Mouse (Mus musculus) MEL (cell line): ENCODE measurements at regions not wholly inside any gene's neighbourhood (a gene's known extent, or its start where the extent isn't known, plus 50 kb on each side); places are given as distances from the start of the nearest gene placed in this dataset.

ENCODE experiments used
- DNase-seq: peaks from one replicate; pipeline ENCODE4 v3.0.0; 2011; ENCODE audit warnings: low read depth, low spot score
- H3K27ac ChIP-seq: 2 replicates; pipeline ENCODE4 v1.5.1; 2012; ENCODE audit warnings: low read depth, mild to moderate bottlenecking, control low read depth, low read length, moderate library complexity; ENCODE audit not compliant: control insufficient read depth
- H3K27me3 ChIP-seq, 2 experiments: fragments of 150-350 bp in 1 of 2; sonication (generic) in 1 of 2; 2 replicates each; pipeline ENCODE4 v1.6.1; 2012; ENCODE audit warnings: low read length in 2 of 2, mild to moderate bottlenecking in 2 of 2, improper control_type of control experiment in 1 of 2, moderate library complexity in 1 of 2; ENCODE audit not compliant: insufficient read depth in 2 of 2, control insufficient read depth in 1 of 2
- H3K36me3 ChIP-seq, 2 experiments: 2 replicates each; pipeline ENCODE4 v1.6.1; 2012 to 2014; ENCODE audit warnings: low read length in 2 of 2, improper control_type of control experiment in 1 of 2, inconsistent platforms in 1 of 2, mild to moderate bottlenecking in 1 of 2; ENCODE audit not compliant: insufficient read depth in 2 of 2, control insufficient read depth in 1 of 2
- H3K4me1 ChIP-seq, 2 experiments: fragments of 150-350 bp in 1 of 2; sonication (generic) in 1 of 2; 2 replicates each; pipeline ENCODE4 v1.6.1; 2012; ENCODE audit warnings: low read length in 2 of 2, improper control_type of control experiment in 1 of 2, mild to moderate bottlenecking in 1 of 2; ENCODE audit not compliant: insufficient read depth in 2 of 2, control insufficient read depth in 1 of 2
- H3K4me3 ChIP-seq, 2 experiments: fragments of 150-350 bp in 1 of 2; sonication (generic) in 1 of 2; 2 replicates each; pipeline ENCODE4 v1.5.1; 2012; ENCODE audit warnings: low read depth in 2 of 2, low read length in 2 of 2, mild to moderate bottlenecking in 2 of 2, moderate library complexity in 2 of 2, control low read depth in 1 of 2, improper control_type of control experiment in 1 of 2; ENCODE audit not compliant: control insufficient read depth in 1 of 2, insufficient read depth in 1 of 2
- H3K79me2 ChIP-seq: 2 replicates; pipeline ENCODE4 v1.6.1; 2012; ENCODE audit warnings: mild to moderate bottlenecking, low read length, moderate library complexity; ENCODE audit not compliant: control insufficient read depth, poor library complexity, insufficient read depth
- H3K9ac ChIP-seq: 2 replicates; pipeline ENCODE4 v1.6.1; 2012; ENCODE audit warnings: low read depth, mild to moderate bottlenecking, control low read depth, low read length, moderate library complexity; ENCODE audit not compliant: control insufficient read depth, poor library complexity, severe bottlenecking
- H3K9me3 ChIP-seq: fragments of 150-350 bp; sonication (generic); replicated peaks from 2 replicates; pipeline ENCODE4 v1.6.1; 2012; ENCODE audit warnings: mild to moderate bottlenecking, low read length, improper control_type of control experiment, moderate library complexity; ENCODE audit not compliant: insufficient read depth
- BHLHE40 ChIP-seq: IDR thresholded peaks from 2 replicates; pipeline ENCODE4 v1.6.1; 2012; ENCODE audit warnings: low read depth, mild to moderate bottlenecking, inconsistent platforms, low read length, improper control_type of control experiment, borderline replicate concordance
- CTCF ChIP-seq, 3 experiments: IDR thresholded peaks in 2 of 3; conservative IDR thresholded peaks in 1 of 3; 2 replicates each; pipeline ENCODE4 v1.5.1; 2011 to 2012; ENCODE audit warnings: low read length in 3 of 3, low read depth in 2 of 3, mild to moderate bottlenecking in 2 of 3, improper control_type of control experiment in 1 of 3, inconsistent platforms in 1 of 3, mixed read lengths in 1 of 3, moderate library complexity in 1 of 3; ENCODE audit not compliant: control insufficient read depth in 1 of 3, insufficient read depth in 1 of 3, poor library complexity in 1 of 3, severe bottlenecking in 1 of 3
- E2F4 ChIP-seq: IDR thresholded peaks from 2 replicates; pipeline ENCODE4 v1.6.1; 2011; ENCODE audit warnings: low read depth, low read length, improper control_type of control experiment, borderline replicate concordance
- ETS1 ChIP-seq: IDR thresholded peaks from 2 replicates; pipeline ENCODE4 v1.6.1; 2012; ENCODE audit warnings: low read depth, mild to moderate bottlenecking, inconsistent platforms, low read length, improper control_type of control experiment, moderate library complexity
- GATA1 ChIP-seq: IDR thresholded peaks from 2 replicates; pipeline ENCODE4 v1.6.1; 2011; ENCODE audit warnings: low read depth, low read length, improper control_type of control experiment
- HCFC1 ChIP-seq: IDR thresholded peaks from 2 replicates; pipeline ENCODE4 v1.6.1; 2012; ENCODE audit warnings: low read depth, mild to moderate bottlenecking, inconsistent platforms, low read length, improper control_type of control experiment, moderate library complexity
- JUND ChIP-seq: IDR thresholded peaks from 2 replicates; pipeline ENCODE4 v1.6.1; 2011; ENCODE audit warnings: low read depth, mild to moderate bottlenecking, improper control_type of control experiment, low read length
- MAX ChIP-seq: IDR thresholded peaks from 2 replicates; pipeline ENCODE4 v1.6.1; 2011; ENCODE audit warnings: low read length, improper control_type of control experiment
- MEF2A ChIP-seq: IDR thresholded peaks from 2 replicates; pipeline ENCODE4 v1.6.1; 2014; ENCODE audit warnings: low read depth, mild to moderate bottlenecking, inconsistent platforms, low read length, improper control_type of control experiment; ENCODE audit not compliant: poor library complexity, insufficient replicate concordance, severe bottlenecking; ENCODE audit errors: extremely low read depth
- MYB ChIP-seq: IDR thresholded peaks from 2 replicates; pipeline ENCODE4 v1.6.1; 2011; ENCODE audit warnings: mild to moderate bottlenecking, low read depth, low read length, improper control_type of control experiment
- MYC ChIP-seq: IDR thresholded peaks from 2 replicates; pipeline ENCODE4 v1.6.1; 2011; ENCODE audit warnings: low read depth, mild to moderate bottlenecking, low read length, improper control_type of control experiment, moderate library complexity
- NELFE ChIP-seq: IDR thresholded peaks from 2 replicates; pipeline ENCODE4 v1.6.1; 2011; ENCODE audit warnings: low read depth, low read length, improper control_type of control experiment
- POLR2AphosphoS2 ChIP-seq: IDR thresholded peaks from 2 replicates; pipeline ENCODE4 v1.6.1; 2011; ENCODE audit warnings: low read length, improper control_type of control experiment
- RAD21 ChIP-seq: IDR thresholded peaks from 2 replicates; pipeline ENCODE4 v1.6.1; 2011; ENCODE audit warnings: mild to moderate bottlenecking, low read depth, low read length, improper control_type of control experiment
- RCOR1 ChIP-seq: IDR thresholded peaks from 2 replicates; pipeline ENCODE4 v1.6.1; 2012; ENCODE audit warnings: low read depth, mild to moderate bottlenecking, inconsistent platforms, low read length, improper control_type of control experiment
- TAL1 ChIP-seq: IDR thresholded peaks from 2 replicates; pipeline ENCODE4 v1.6.1; 2012; ENCODE audit warnings: mild to moderate bottlenecking, inconsistent platforms, low read length, moderate library complexity, mixed read lengths
- TCF12 ChIP-seq: IDR thresholded peaks from 2 replicates; pipeline ENCODE4 v1.6.1; 2014; ENCODE audit warnings: low read depth, mild to moderate bottlenecking, inconsistent platforms, low read length, improper control_type of control experiment, moderate library complexity
- ZC3H11A ChIP-seq: IDR thresholded peaks from 2 replicates; pipeline ENCODE4 v1.6.1; 2012; ENCODE audit warnings: low read depth, mild to moderate bottlenecking, inconsistent platforms, low read length, improper control_type of control experiment
- ZKSCAN1 ChIP-seq: IDR thresholded peaks from 2 replicates; pipeline ENCODE4 v1.6.1; 2012; ENCODE audit warnings: low read depth, mild to moderate bottlenecking, inconsistent platforms, low read length, improper control_type of control experiment, moderate library complexity
- ZMIZ1 ChIP-seq: IDR thresholded peaks from 2 replicates; pipeline ENCODE4 v1.6.1; 2012; ENCODE audit warnings: low read depth, mild to moderate bottlenecking, inconsistent platforms, low read length, improper control_type of control experiment, moderate library complexity

GRCm38 (mm10) chr1:65548830-65549229, 267.0 kb downstream of the Pth2r start:
- no peaks in the 10 kb centered on the region for H3K9me3 ChIP-seq
- no peak overlapping the region for H3K27ac ChIP-seq
- no peaks in the 10 kb centered on the region for H3K36me3 ChIP-seq
- no peaks in the 10 kb centered on the region for H3K4me1 ChIP-seq
- no peak for DNase-seq
- H3K79me2 ChIP-seq = no peaks in the 10 kb centered on the region
- H3K4me3 ChIP-seq = no peak overlapping the region
- H3K9ac ChIP-seq = no peak overlapping the region
- no peak for TF ChIP-seq ZMIZ1
- TF ChIP-seq ZC3H11A = no peak
- no peak for TF ChIP-seq MAX
- TF ChIP-seq JUND = no peak
- no peak for TF ChIP-seq ZKSCAN1
- TF ChIP-seq CTCF (IDR thresholded peaks at IDR 0.05 in 2 of 3, conservative IDR thresholded peaks at IDR 0.05 in 1 of 3; ENCODE audit: control insufficient read depth in 1 of 3, insufficient read depth in 1 of 3, low read depth in 2 of 3, low read length in 3 of 3, poor library complexity in 1 of 3, severe bottlenecking in 1 of 3) = no peak
- TF ChIP-seq NELFE = no peak
- TF ChIP-seq TCF12 = no peak
- TF ChIP-seq MYC = no peak
- no peak for TF ChIP-seq RAD21
- TF ChIP-seq BHLHE40 = no peak
- H3K27me3 ChIP-seq = no peaks in the 10 kb centered on the region

GRCm38 (mm10) chr1:65587402-65587801, 305.5 kb downstream of the Pth2r start:
- Histone ChIP-seq H3K9ac (no peak overlapping the region), H3K9me3 (no peaks in the 10 kb centered on the region), H3K4me1 (no peaks in the 10 kb centered on the region), H3K27ac (no peak overlapping the region), H3K27me3 (no peaks in the 10 kb centered on the region), H3K4me3 (no peak overlapping the region), H3K36me3 (no peaks in the 10 kb centered on the region), H3K79me2 (no peaks in the 10 kb centered on the region)
- DNase-seq = no peak
- TF ChIP-seq TAL1 (no peak), MYB (no peak), ETS1 (no peak), E2F4 (no peak), RAD21 (no peak), POLR2AphosphoS2 (no peak), MEF2A (no peak), HCFC1 (no peak), RCOR1 (no peak), GATA1 (no peak)
